Mouse (Mus musculus): ENCODE measurements at regions not wholly inside any gene's neighbourhood (a gene's known extent, or its start where the extent isn't known, plus 50 kb on each side); places are given as distances from the start of the nearest gene placed in this dataset.

GRCm38 (mm10) chr1:90430480-90430879 is 172.3 kb upstream of the Cops8 start:
- no peak for TF ChIP-seq CTCF (IDR thresholded peaks at IDR 0.05; ENCODE audit: control insufficient read depth, insufficient read depth, low read length)
- TF ChIP-seq POLR2A (IDR thresholded peaks at IDR 0.05; ENCODE audit: borderline replicate concordance, control insufficient read depth, low read depth, low read length): no peak
